Mouse (Mus musculus) mature B cell (primary cell): ENCODE measurements around the gene Mroh2a.

ENCODE experiments used
- in situ Hi-C: fragments of 300-500 bp; cut with MboI; formaldehyde crosslinking; loops from 2 replicates; pipeline ENCODE4 v1.14.3; 2019

Mroh2a gene

GRCm38 (mm10) chr1:88226670-88227379 lies at the start of gene Mroh2a:
Gene Mroh2a, plus strand, starts transcription at chr1:88226986.
- in situ Hi-C loops: no loop called here

GRCm38 (mm10) chr1:88179657-88180056 lies 47.1 kb upstream of the Mroh2a start:
- in situ Hi-C loops: no loop called here

- in situ Hi-C loops: no loop called here
Measured at GRCm38 (mm10) chr1:88186325-88186935, 40.4 kb upstream of the Mroh2a start.

- in situ Hi-C loops: no loop called here
Measured at GRCm38 (mm10) chr1:88192136-88192535, 34.6 kb upstream of the Mroh2a start.

GRCm38 (mm10) chr1:88195687-88196086 lies 31.1 kb upstream of the Mroh2a start:
- in situ Hi-C loops: no loop called here

GRCm38 (mm10) chr1:88197443-88197842 lies 29.3 kb upstream of the Mroh2a start:
- in situ Hi-C loops: no loop called here

- in situ Hi-C loops: no loop called here
Measured at GRCm38 (mm10) chr1:88199996-88200395, 26.8 kb upstream of the Mroh2a start.

GRCm38 (mm10) chr1:88200456-88200855 lies 26.3 kb upstream of the Mroh2a start, which contains the start of gene Ugt1a2:
Gene Ugt1a2, plus strand, starts transcription at chr1:88200601.
- in situ Hi-C loops: no loop called here

GRCm38 (mm10) chr1:88205294-88205922 lies 21.4 kb upstream of the Mroh2a start, which contains the start of gene Dnajb3:
Gene Dnajb3, minus strand, starts transcription at chr1:88205782.
- in situ Hi-C loops: no loop called here

GRCm38 (mm10) chr1:88206843-88207479 lies 19.8 kb upstream of the Mroh2a start:
- in situ Hi-C loops: no loop called here

- in situ Hi-C loops: no loop called here
Measured at GRCm38 (mm10) chr1:88211812-88212211, 15.0 kb upstream of the Mroh2a start, which contains the start of gene Ugt1a1. Gene Ugt1a1, plus strand, starts transcription at chr1:88211959.

GRCm38 (mm10) chr1:88212341-88213045 lies 14.3 kb upstream of the Mroh2a start:
- in situ Hi-C loops: no loop called here

- in situ Hi-C loops: no loop called here
Measured at GRCm38 (mm10) chr1:88213061-88213460, 13.7 kb upstream of the Mroh2a start.

GRCm38 (mm10) chr1:88213766-88214461 lies 12.9 kb upstream of the Mroh2a start:
- in situ Hi-C loops: no loop called here

GRCm38 (mm10) chr1:88214462-88214952 lies 12.3 kb upstream of the Mroh2a start:
- in situ Hi-C loops: no loop called here

GRCm38 (mm10) chr1:88215466-88216380 lies 11.1 kb upstream of the Mroh2a start:
- in situ Hi-C loops: no loop called here

- in situ Hi-C loops: no loop called here
Measured at GRCm38 (mm10) chr1:88216551-88216950, 10.2 kb upstream of the Mroh2a start.

- in situ Hi-C loops: no loop called here
Measured at GRCm38 (mm10) chr1:88217144-88217543, 9.6 kb upstream of the Mroh2a start.

- in situ Hi-C loops: no loop called here
Measured at GRCm38 (mm10) chr1:88217576-88217975, 9.2 kb upstream of the Mroh2a start.

- in situ Hi-C loops: no loop called here
Measured at GRCm38 (mm10) chr1:88218051-88218450, 8.7 kb upstream of the Mroh2a start.
